Mouse (Mus musculus) heart, postnatal 25 days (tissue): ENCODE data around the gene Ryr3. TPM values are rescaled to one million over a fixed set of nuclear protein-coding genes. Genes with fewer than 3 reads are reported as not detected.

ENCODE experiments used
- DNase-seq: peaks from one replicate; pipeline ENCODE4 v3.0.0; 2022; ENCODE audit warnings: low spot score
- intact Hi-C: fragments of 180-260 bp; cut with DNase I; formaldehyde crosslinking; loops from one replicate; pipeline ENCODE4 v1.15.1; 2025
- microRNA-seq: library from miRNA; unstranded; fragments of <30 nt; microRNA quantifications from one replicate; pipeline ENCODE4 v1.2.0, GENCODE M21; 2022
- total RNA-seq, 2 experiments: library from RNA; stranded (reverse); gene quantifications; 2 replicates each; pipeline ENCODE4 v1.2.3; 2021

Ryr3 gene
- total RNA-seq, 2 experiments from 2014 or later: 0.94 to 1.3 TPM

DNA sequence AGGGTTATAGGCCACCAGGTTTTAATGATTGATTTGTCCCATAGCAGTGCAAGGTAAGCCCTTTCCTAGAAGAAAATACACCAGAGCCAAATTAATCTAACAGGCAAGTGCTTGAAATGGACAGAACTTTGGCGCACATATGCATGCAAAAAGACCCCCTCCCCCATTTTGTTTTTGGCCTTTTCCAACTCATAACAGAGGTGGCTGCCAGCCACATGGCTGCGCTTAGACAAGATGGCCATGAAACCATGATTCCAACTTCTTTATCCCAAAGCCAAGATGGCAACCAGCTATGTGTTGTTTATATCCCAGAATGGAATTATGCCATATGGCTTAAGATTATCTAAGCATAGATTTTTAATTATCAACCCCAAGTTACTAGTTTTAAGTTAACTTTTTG is 623.1 kb downstream of the Ryr3 start:
- intact Hi-C loops: no loop called here
- DNase-seq: no peak

GRCm38 (mm10) chr2:112593322-112593721 is 623.6 kb downstream of the Ryr3 start:
- intact Hi-C loops: no loop called here
- no peak for DNase-seq

DNA sequence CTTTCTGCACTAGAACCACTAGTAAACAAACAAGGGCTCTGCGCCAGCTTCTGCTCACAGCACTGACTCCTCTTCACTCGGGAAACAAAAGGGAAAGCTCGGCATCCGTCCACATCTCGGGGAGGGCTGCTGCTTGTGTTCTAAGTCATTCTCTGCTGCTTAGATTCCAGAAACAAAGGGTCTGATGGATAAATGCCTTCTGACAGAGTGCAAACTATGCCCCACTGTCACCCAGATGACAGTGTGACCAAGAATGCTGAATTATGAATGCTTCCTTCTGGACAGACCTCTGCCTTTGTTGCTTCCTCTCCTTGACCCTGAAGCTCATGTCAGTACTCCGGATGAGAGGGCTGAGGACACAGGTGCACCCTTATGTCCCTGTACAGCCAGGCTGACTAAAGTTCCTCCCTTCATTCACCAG is 625.4 kb downstream of the Ryr3 start:
- intact Hi-C loops: no loop called here

DNA sequence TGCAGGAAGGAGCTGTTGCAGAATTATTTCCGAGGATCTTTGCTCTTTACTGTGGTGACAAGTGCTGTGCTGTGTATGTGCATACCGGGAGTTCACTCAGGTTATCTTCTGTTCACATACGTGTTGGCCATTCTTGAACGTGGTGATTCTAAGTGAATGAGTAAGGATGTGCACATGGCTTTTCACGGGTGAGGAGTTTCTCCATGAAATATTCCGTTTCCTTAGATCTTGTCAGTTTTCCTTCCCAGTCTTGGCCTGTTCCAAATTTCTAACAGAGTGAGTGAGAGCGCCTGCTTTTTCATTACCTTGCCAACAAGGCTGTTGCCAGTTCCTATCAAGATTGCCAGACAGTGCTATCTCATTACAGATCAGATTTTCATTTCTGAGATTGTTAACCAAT is 625.9 kb downstream of the Ryr3 start:
- DNase-seq: no peak
- intact Hi-C loops: no loop called here

More for the DNA sequence above, 625.4 kb downstream of the Ryr3 start:
- DNase-seq: no peak

Small RNAs within 50 kb of the gene (microRNA-seq; reads per million reads assigned to microRNA genes)
- not detected for gene Gm44374

Other genes with a start within 250 kb of the Ryr3 start
- gene Tmco5b, start 68.6 kb upstream of the Ryr3 start, total RNA-seq: not detected
- gene Fmn1, start 110.6 kb upstream of the Ryr3 start, total RNA-seq: 10 to 100 TPM; 28.6 to 30.4 TPM